Mouse (Mus musculus) C2C12 (cell line): ENCODE measurements around the gene Fam19a1.

Experiments used
- CTCF ChIP-seq: IDR thresholded peaks from one replicate; pipeline ENCODE4 v1.5.1; 2011; ENCODE audit not compliant: control insufficient read depth, insufficient read depth, insufficient read length
- MAX ChIP-seq: IDR thresholded peaks from one replicate; pipeline ENCODE4 v1.6.1; 2011; ENCODE audit warnings: mild to moderate bottlenecking, control low read depth
- MYOD1 ChIP-seq: IDR thresholded peaks from one replicate; pipeline ENCODE4 v1.6.1; 2011; ENCODE audit warnings: low read depth; ENCODE audit not compliant: control insufficient read depth, insufficient read length

DNA sequence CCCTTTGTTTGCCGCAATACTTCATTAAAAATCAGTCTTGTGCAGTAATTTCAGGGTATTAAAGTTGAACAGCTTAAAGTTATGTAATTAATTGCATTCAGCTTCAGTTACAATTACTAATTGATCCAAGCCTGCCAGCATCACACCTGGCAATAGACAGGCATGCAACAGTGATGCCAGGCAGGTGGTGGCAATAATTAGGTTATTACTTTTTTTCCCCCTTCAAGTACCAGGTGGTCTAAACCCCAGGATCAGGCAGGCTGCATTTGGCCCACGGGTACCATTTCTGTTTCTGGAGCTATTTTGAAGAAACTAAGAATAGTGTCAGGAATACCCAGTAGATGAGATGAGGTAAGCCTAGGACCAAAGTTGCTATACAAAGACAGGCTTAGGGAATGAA lies 141.9 kb downstream of the Fam19a1 start:
- TF ChIP-seq MYOD1 (no peak), CTCF (no peak), MAX (no peak)
